Mouse (Mus musculus) layer of hippocampus, adult 9-11 months (tissue): Measurements from ENCODE around the gene Rpl13a.
"Not testable (repeated sequence)": the region's sequence is repeated elsewhere in the genome, so short reads cannot be mapped to it uniquely, and the experiment has no call there.

ENCODE experiments used
- DNase-seq: peaks from one replicate; pipeline ENCODE4 v3.0.0; 2022

Rpl13a gene

GRCm38 (mm10) chr7:45111940-45112339, 16.6 kb downstream of the Rpl13a start:
- no peak for DNase-seq

GRCm38 (mm10) chr7:45110089-45110488, 18.5 kb downstream of the Rpl13a start:
- DNase-seq: not testable (repeated sequence)

- no peak for DNase-seq
Measured at GRCm38 (mm10) chr7:45107052-45107645, 21.4 kb downstream of the Rpl13a start.

- DNase-seq: no peak
Measured at GRCm38 (mm10) chr7:45106441-45106840, 22.1 kb downstream of the Rpl13a start.

GRCm38 (mm10) chr7:45105491-45105890, 23.1 kb downstream of the Rpl13a start:
- no peak for DNase-seq

- no peak for DNase-seq
Measured at GRCm38 (mm10) chr7:45104941-45105340, 23.6 kb downstream of the Rpl13a start.

- DNase-seq: peak; percentile 76
Measured at GRCm38 (mm10) chr7:45103652-45104180, 24.8 kb downstream of the Rpl13a start, which contains the start of gene Fcgrt. Gene Fcgrt (minus strand): TSS chr7:45103851.

- DNase-seq: no peak
Measured at GRCm38 (mm10) chr7:45102940-45103585, 25.5 kb downstream of the Rpl13a start.

GRCm38 (mm10) chr7:45102441-45102840, 26.1 kb downstream of the Rpl13a start:
- DNase-seq: no peak

- DNase-seq: no peak
Measured at GRCm38 (mm10) chr7:45100046-45100445, 28.5 kb downstream of the Rpl13a start.

- DNase-seq: no peak
Measured at GRCm38 (mm10) chr7:45098541-45099240, 29.9 kb downstream of the Rpl13a start.

GRCm38 (mm10) chr7:45097479-45097878, 31.1 kb downstream of the Rpl13a start:
- no peak for DNase-seq

- not testable (repeated sequence) for DNase-seq
Measured at GRCm38 (mm10) chr7:45095965-45096364, 32.6 kb downstream of the Rpl13a start.

- no peak for DNase-seq
Measured at GRCm38 (mm10) chr7:45095367-45095766, 33.2 kb downstream of the Rpl13a start.

- no peak for DNase-seq
Measured at GRCm38 (mm10) chr7:45094121-45094520, 34.4 kb downstream of the Rpl13a start.

- DNase-seq: no peak
Measured at GRCm38 (mm10) chr7:45093516-45093905, 35.0 kb downstream of the Rpl13a start.

- no peak for DNase-seq
Measured at GRCm38 (mm10) chr7:45092828-45093515, 35.6 kb downstream of the Rpl13a start.

- no peak for DNase-seq
Measured at GRCm38 (mm10) chr7:45092048-45092447, 36.5 kb downstream of the Rpl13a start, which contains the start of gene Rcn3. Gene Rcn3 (minus strand): TSS chr7:45092221.

- no peak for DNase-seq
Measured at GRCm38 (mm10) chr7:45091001-45091990, 37.3 kb downstream of the Rpl13a start.

GRCm38 (mm10) chr7:45090251-45090977, 38.1 kb downstream of the Rpl13a start:
- no peak for DNase-seq

GRCm38 (mm10) chr7:45088597-45088996, 40.0 kb downstream of the Rpl13a start:
- DNase-seq: no peak
